Mouse (Mus musculus) heart, postnatal 25 days (tissue): Measurements from ENCODE around the gene Ccdc171. TPM values are rescaled to one million over a fixed set of nuclear protein-coding genes. Genes with fewer than 3 reads are reported as not detected.
"Not testable (repeated sequence)": the region's sequence is repeated elsewhere in the genome, so short reads cannot be mapped to it uniquely, and the experiment has no call there.

Experiments
- DNase-seq: peaks from one replicate; pipeline ENCODE4 v3.0.0; 2022; ENCODE audit warnings: low spot score
- intact Hi-C: fragments of 180-260 bp; cut with DNase I; formaldehyde crosslinking; loops from one replicate; pipeline ENCODE4 v1.15.1; 2025
- total RNA-seq, 2 experiments: library from RNA; stranded (reverse); gene quantifications; 2 replicates each; pipeline ENCODE4 v1.2.3; 2021

Gene Ccdc171
- 1 to 10 TPM in 1 of 2 experiments, under 1 TPM in 1; 0.78 to 1.0 TPM for total RNA-seq

DNA sequence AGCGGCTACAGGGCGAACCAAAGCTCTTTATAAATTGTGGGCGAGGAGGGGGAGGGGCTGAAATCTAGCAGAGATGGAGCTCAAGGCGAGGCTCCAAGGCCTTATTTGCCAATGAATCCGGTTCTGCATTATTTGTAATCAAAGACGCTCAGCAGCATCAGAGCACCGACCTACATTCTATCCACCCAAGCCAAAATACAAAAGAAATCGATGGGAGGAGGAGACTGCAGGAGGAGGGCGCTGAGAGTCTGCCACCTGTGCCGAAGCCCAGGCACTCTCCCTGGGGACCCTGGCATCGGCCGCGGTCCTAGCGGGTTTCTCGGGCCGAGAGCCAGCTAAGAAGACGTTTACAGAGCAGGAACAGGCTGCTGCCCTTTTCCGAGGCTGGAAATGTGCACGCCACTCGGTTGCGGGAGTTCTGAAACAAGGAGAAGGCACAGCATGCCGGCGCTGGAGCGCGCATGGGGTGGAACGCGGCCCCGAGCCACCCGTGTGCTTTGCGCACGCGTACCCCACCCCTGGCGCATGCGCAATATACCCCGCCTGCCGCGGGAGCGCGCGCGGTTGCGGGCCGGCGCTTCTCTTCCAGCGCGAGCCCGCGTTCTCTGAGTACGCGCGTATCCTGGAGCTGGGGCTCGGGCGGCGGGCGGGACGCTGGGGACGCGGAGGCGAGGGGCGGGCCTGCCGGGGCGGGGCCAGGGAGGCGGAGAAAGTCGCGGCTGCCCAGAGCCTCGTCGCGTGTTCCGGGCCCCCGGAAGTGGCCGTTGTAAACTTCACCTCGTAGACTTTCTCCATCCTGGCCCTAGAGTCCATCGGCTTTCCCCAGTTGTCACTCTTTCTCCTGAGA lies at the start of gene Ccdc171:
Gene Ccdc171 (plus strand): TSS at position 703 of the 847 bp plus-strand sequence.
- peak; percentile 89 for DNase-seq
- intact Hi-C loops = loop anchor here (2.0 to 5.0 kb wide), 3 partner anchors 36 to 108 kb away; partner anchors contain the start of gene Snapc3

DNA sequence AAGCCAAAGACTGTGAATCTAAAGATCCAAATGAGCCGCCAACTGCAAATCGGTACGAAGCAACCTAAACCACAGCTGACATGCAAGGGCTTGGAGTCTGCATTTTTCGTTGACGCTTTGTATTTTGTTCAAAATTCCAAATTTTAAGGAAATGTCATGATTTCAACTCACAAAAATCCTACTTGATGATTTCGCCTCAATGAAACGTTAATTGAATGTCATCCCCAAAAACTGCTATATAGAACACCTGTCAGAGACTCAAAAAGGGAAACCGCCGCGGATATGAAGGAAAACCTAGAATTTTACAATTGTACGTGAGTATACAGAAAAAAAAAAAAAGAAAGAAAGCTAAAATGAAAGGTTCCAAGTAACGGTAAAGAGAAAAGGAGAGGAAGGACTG lies 40.1 kb upstream of the Ccdc171 start:
- intact Hi-C loops = loop anchor here (1.0 kb wide), 1 partner anchor 85 kb away; no protein-coding TSS in a partner anchor
- DNase-seq = no peak

DNA sequence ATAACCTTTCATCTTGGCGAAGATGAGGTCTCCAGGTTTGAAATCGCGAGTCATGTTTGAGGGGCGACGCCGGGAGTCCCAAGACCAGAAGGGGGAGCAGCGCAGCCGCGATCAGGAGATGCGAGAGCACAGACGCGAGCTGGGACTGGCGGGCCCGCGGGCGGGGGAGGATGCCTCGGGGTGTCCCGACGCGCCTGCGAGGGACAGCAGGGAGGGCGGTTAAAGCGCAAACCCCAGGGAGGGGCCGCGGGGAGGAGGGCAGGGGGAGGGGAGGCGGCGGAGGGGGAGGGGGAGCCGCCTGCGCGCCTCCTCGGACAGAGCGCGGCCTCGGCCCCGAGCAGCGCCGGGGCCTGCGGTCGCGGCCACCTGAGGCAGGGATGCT lies 39.6 kb upstream of the Ccdc171 start:
- intact Hi-C loops = loop anchor here (1.0 to 2.0 kb wide), 2 partner anchors 67 to 85 kb away; no protein-coding TSS in a partner anchor
- DNase-seq = peak; percentile 69

DNA sequence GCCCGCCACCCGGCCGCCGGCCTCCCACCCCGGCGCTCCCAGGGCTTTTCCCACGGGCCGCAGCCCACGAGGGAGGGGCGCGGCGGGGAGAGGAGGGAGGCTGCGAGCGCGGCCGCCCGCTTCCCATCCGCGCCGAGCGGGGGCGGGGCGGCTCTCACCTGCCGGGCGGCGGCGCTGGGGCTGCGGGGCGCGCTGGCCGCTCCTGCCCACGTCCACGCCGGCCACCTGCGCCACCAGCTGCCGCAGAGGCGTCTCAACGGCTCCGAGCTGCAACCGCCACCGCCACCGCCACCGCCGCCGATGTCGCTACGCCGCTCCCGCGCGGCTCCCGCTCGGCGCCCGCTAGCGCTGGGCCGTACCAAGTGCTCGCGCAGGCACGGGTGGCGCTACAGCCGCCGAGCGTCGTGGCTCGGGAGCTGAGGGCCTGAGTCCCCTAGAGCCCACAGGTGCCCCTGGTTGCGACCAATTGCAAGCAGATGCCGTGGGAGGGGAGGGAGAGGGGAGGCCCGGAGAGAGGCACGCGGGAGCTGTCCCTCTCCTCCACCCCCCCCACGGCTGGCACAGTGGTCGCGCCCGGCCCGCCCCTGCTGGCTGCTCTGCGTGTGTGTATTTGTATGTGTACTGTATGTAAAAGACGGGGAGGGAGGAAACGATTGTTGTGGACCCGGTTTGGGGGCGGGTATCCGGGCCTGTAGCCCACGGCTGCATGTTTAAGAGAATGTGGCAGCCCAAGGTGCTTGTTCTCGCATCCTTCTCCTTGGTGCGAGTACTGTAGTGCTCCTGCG lies 39.0 kb upstream of the Ccdc171 start, which contains the start of gene Psip1:
Gene Psip1 (minus strand): TSS at position 343 of the 785 bp plus-strand sequence.
- intact Hi-C loops = loop anchor here (2.0 kb wide), 1 partner anchor 68 kb away; no protein-coding TSS in a partner anchor
- DNase-seq = peak; percentile 57

DNA sequence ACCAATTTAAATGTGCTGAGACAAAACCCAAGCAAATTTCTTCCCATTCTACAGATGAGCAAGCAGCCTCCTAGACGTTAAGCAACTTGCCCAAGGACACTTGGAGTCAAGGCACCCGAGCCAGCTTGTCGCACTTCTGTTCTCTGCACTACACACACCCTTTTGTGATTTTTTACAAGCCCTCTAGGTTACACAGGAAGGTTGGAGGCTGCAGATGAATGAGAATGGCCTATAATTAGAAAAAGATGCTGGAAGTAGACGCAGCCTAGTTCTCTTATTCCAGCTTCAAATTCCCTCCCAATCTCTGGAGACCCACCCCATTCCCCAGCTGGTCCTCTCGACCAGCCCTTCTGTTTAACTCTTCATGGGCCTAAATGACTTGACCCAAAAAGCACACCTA lies 36.2 kb upstream of the Ccdc171 start:
- DNase-seq = no peak
- intact Hi-C loops = loop anchor here (2.0 kb wide), 1 partner anchor 36 kb away; the partner anchor contains the start of gene Ccdc171

DNA sequence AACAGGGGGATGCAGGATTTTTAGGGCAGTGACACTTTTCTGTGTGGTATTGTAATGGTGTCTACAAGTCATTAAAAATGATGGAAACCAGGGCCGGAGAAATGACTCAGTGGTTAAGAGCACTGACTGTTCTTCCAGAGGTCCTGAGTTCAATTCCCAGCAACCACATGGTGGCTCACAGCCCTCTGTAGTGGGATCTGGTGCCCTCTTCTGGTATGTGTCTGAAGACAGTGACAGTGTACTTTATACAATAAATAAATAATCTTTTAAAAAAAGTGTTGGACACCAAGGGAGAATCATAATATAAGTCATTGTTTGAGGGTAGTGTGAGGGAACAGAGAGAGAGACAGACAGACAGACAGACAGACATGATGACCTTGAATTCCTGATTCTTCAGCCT lies 32.2 kb upstream of the Ccdc171 start:
- intact Hi-C loops = no loop called here
- DNase-seq = no peak

DNA sequence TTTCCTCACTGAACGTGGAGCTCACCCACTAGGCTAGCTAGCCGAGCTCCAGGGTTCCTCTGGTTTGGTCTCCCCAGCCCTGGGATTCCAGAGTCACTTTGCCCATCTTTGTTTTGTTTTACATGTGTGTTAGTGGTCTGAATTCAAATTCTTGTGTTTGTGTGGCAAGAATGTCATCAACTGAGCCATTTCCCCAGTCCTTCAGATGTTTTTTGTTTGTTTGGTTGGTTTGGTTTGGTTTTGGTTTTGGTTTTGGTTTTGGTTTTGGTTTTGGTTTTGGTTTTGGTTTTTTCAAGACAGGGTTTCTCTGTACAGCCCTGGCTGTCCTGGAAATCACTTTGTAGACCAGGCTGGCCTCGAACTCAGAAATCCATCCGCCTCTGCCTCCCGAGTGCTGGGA lies 28.3 kb upstream of the Ccdc171 start:
- intact Hi-C loops, DNase-seq: not testable (repeated sequence)

DNA sequence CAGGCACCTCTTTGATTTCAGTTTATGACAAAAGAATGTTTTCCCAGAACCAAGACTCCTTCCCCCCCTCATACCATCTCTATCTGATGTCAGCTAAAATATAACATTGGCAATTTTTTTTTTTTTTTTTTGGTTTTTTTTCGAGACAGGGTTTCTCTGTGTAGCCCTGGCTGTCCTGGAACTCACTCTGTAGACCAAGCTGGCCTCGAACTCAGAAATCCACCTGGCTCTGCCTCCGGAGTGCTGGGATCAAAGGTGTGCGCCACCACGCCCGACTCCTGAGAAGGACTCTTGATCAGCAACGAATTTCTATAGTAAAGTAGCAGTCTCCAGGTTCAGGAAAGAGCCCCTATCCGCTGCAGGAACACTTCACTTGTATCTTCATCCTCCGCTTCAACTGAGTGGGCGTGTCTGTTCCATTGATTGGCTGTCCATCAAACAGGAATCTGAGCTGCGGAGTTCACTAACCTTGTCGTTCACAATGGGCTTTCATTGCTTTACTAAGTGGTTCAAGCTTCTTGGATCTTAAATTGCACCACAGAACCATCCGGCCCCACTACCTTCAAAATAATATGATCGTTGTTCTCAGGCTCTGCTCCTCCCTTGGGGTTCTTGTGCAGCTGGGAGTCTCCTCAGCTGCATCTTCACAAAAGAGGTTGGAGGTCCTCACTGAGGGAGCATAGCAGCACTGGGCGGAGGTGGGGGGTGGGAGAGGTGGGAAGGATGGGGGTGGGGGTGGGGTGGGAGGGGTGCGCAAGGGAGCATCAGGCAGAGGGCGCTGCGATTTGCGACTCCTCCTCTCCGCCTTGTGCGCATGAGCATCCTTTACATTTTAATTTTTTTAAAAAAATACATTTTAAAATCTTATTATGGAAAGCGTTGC lies 24.9 kb upstream of the Ccdc171 start:
- intact Hi-C loops = no loop called here
- DNase-seq = no peak

DNA sequence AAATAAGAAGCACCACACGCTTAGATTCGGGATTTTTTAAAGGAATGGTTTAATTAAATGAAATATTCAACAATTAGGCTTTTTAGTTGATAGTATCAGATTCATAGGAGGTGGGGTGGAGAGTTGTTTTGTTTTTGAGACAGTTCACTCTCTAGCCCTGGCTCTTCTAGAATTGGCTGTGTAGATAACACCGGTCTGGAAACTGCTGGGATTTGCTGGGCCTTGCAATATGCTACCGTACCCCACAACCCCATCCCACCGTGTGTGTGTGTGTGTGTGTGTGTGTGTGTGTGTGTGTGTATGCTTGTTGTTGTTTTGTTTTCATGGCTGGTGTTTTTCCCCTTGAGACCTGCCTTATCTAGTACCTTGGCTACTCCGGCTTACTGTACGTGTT lies 24.3 kb upstream of the Ccdc171 start:
- intact Hi-C loops = no loop called here
- DNase-seq = no peak

DNA sequence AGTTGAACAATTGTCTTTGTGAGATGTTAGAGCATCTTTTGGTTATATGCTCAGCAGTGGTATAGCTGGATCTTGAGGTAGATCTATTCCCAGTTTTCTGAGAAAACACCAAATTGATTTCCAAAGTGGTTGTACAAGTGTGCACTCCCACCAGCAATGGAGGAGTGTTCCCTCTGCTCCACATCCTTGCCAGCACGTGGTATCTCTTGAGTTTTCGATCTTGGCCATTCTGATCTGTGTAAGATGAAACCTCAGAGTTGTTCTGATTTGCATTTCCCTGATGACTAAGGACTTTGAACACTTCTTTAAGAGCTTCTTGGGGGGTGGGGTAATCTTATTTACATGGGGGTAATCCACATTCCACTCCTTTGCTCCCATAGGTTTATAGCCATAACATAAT lies 15.7 kb upstream of the Ccdc171 start:
- intact Hi-C loops = no loop called here
- no peak for DNase-seq

DNA sequence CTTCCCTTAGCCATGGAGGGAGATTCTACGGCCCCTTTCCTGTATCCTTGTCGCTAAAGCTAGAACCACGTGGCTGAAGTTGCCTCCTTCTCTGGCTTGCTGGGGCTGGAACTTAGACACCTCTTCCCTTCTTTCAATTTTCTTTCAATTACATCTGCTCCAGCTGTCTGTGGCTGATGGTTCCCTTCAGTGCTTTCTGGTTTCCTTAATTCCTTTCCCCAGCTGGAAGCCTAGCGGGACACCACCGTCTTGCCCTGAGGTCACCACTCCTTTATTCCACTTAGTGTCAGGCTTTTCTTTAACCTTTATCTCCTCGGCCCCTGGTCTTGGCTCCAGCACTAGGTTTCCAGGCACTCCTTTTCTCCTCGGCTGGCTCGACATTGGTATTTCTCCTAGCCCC lies 14.3 kb upstream of the Ccdc171 start:
- no peak for DNase-seq
- intact Hi-C loops = no loop called here

DNA sequence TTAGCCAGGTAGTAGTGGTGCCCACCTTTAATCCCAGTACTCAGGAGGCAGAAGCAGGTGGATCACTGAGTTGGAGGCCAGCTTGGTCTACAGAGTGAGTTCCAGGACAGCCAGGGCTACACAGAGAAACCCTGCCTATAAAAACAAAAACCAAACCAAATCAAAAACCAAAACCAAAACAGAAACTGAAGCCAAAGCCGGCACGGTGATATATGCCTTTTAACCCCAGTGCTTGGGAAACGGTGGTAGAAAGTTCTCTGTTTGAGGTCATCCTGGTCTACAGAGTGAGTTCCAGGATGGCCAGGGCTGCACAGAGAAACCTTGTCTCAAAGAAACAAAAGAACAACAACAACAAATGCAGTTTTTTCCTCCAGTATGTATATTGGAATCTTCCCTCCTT lies 13.1 kb upstream of the Ccdc171 start:
- intact Hi-C loops = no loop called here

DNA sequence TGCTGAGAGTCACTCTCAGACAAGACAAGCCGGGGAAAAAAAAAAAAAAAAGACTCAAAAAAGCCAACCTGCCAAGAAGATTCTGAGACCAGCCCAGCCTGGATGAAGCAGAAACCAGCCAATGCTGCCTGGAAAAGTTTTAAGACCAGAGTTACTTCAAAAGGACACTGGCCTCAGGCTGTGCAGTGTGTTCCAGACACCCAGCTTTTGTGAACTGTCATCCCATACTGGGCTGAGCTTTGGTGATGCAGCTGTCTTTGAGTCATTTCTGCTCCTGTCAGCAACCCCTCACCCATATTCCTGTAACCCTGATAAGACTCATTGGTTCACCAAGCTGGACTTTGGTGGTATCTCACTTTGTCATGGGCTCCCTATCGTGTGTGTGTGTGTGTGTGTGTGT lies 12.7 kb upstream of the Ccdc171 start:
- no peak for DNase-seq
- intact Hi-C loops = no loop called here

More for the DNA sequence above, 13.1 kb upstream of the Ccdc171 start:
- no peak for DNase-seq

DNA sequence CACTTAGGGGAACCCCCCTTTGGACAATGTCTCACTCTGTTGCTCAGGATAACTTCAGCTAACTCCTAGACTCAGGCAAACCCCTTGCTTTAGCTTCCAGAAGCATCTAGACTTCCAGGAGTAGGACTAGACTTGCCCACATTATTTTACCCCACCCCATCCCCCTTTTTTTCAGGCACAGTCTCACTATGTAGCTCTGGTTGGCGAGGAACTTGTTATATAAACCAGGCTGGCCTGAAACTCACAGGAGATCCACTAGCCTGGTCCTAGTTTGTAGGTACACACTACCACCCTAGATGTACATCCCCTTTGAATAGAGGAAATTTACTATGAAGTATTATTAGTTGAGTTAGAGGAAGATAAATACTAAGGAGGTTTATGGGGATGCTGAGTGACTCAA lies 11.2 kb upstream of the Ccdc171 start:
- intact Hi-C loops = no loop called here
- DNase-seq = no peak

DNA sequence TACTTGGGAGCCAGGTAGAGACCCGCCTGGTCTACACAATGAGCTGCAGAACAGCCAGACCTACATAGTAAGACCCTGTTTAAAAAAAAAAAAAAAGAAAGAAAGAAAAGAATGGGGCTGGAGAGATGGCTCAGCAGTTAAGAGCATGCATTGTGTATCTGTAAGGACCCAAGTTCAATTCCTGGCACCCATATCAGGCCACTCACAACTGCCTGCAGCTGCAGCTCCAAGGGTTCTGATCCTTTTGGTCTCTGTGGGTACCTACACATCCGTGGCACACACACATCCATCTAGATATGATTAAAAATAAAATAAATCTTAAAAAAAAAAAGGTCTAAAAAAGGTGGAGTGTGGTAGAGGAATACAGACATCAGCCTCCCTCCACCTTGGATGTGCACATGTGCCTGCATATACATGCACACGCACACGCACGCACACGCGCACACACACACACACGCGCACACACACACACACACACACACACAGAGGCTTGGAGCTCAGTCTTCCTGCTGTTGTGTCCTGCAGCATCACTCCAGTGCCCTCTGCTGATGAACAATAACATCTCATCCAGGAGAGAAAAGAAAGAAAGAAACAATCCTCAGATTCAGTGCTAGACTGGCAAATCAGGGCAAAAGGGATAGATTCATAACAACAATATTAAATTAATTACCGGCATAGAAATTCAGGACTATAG lies 10.2 kb upstream of the Ccdc171 start:
- intact Hi-C loops = no loop called here
- DNase-seq = no peak

DNA sequence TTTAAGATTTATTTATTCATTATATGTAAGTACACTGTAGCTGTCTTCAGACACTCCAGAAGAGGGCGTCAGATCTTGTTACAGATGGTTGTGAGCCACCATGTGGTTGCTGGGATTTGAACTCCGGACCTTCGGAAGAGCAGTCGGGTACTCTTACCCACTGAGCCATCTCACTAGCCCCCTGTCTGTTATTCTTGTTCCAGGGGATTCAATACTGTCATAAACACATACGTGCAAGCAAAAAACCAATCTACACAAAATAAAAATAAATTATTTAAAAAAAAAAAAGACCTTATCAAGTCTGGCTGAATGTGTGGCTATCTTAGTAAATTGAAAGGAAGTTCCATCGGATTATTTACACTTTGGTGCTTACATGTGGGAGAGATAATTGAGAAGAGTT lies 9.2 kb upstream of the Ccdc171 start:
- DNase-seq, intact Hi-C loops: not testable (repeated sequence)

DNA sequence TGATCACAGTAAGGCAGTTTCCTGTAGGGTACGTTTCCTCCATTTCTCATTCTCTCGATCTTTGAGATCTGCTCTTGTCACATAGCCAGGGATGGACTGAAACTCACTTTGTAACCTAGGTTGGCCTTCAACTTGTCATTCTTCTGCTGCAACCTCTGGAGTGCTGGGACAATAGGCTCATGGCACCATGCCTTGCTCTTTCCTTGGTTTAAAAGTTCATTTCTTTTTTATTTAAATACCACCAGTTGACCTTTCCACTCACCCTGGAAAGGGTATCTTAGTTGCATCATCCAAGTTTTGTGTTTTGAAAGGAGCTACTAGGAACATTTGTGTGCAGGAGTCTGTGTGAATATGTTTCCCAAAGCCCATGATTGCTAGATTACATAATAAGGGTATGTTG lies 6.2 kb upstream of the Ccdc171 start:
- intact Hi-C loops = no loop called here
- DNase-seq = no peak

DNA sequence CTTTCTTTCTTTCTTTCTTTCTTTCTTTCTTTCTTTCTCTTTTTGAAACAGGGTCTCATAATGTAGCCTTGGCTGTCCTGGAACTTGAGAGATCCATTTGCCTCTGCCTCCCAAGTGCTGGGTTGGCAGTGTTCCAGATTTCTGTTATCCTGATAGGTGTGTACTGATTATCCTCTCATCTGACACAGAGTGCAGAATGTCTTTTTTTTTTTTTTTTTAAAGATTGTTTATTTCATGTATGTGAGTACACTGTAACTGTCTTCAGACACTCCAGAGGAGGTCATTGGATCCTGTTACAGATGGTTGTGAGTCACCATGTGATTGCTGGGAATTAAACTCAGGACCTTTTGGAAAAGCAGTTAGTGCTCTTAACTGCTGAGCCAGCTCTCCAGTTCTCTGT lies 5.5 kb upstream of the Ccdc171 start:
- intact Hi-C loops = no loop called here
- no peak for DNase-seq

DNA sequence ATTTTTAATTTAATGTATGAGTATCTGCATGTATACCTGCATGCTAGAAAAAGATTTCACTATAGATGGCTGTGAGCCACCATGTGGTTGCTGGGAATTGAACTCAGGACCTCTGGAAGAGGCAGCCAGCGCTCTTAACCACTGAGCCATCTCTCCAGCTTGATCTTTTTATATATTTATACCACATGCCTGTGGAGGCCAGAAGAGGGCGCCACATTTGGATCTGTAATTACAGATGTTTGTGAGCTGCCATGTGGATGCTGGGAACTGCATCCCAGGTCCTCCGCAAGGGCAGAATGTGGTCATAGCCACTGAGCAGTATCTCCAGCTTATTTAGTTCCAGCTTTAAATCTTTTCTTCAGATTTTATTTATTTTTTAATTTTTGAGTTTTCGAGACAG lies 5.0 kb upstream of the Ccdc171 start:
- intact Hi-C loops = no loop called here

More for the DNA sequence above, 5.0 kb upstream of the Ccdc171 start:
- DNase-seq = no peak
